Mouse (Mus musculus) left cerebral cortex, adult 18-20 months (tissue): ENCODE results near the gene Eif4e1b. TPM values are rescaled to one million over a fixed set of nuclear protein-coding genes. Genes with fewer than 3 reads are reported as not detected.

ENCODE experiments used
- DNase-seq, 2 experiments: peaks; one replicate each; pipeline ENCODE4 v3.0.0; 2021 to 2022; ENCODE audit warnings: low spot score in 2 of 2, mixed read lengths in 1 of 2
- total RNA-seq, 2 experiments: library from RNA; stranded (reverse); gene quantifications; 2 replicates each; pipeline ENCODE4 v1.2.3; 2021

Eif4e1b gene
- total RNA-seq, 2 experiments from 2014 or later, result not detected

DNA sequence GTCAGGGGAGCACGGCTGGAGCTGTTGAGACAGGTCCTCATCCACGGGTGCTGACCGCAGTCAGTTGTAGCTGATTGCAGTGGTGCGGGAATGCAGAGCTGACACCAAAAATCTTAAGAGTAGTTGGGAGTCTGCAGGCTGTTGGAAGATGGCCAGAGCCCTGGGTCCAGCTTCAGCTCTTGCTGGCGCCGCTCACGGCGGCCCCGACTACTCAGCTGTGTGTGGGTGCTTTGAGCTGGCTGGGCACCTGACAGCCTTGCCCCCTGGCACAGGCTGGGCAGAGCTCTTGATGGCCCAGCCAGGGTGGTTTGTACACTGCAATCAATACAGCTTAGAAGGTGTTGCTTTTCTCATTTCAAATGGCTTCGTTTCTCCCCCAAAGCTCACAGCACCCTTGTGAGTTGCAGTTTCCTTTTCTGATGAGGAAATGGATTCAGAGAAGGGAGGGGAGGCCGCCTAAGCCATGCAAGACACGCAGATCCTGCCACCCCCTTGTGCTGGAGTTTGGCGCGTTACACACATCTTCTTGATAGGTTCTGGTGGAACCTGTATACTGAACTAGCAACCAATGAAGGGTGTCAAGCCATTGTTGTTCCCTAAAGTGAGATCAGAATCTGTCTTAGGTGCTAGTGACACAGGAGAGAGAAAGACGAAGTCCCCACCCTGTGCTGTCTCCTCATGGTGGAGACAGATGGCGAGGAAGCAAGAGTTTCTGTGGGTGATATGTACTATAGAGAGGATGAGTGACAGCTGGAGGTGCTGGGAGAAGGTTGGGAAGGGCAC is 14.3 kb downstream of the Eif4e1b start:
- DNase-seq, result peak; percentile 53 to 68

DNA sequence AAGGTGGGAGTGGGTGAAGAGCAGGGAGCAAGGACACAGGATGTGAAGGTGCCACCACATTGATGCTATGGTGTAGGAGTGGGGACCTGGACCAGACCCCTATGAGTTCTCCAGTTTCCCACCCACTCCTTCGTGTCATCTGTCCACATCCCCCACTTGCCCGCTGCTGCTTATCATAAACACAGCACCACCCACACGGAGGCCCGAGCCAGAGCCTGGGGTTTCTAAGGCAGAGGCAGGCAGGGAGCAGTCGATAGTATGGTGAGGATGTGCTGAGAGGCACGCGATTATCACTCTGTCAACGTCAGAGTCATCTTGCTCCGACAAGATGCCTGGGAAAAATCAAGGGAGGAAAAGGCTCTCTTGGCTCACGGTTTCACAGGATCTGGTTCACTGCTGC is 14.9 kb downstream of the Eif4e1b start:
- peak; percentile 76 to 86 for DNase-seq

DNA sequence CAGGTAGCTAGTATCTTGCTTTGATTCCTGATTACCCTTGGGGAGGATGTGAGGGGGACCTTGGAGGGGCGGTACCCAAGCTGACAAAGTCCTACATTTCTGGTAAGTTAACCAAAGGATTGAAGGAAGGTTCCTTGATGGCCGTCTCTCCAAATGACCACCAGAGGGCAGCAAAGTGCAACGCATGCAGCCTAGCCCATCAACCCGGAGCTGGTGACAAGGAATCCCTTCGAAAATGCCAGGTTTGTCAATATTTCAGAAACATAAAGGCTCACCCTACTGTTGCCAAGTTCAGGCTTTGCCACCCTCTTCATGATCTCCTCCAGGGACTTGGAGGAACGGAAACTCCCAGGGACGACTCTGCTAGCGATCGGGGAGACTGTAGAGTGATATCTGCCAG is 15.9 kb downstream of the Eif4e1b start:
- peak; percentile 87 to 88 for DNase-seq

DNA sequence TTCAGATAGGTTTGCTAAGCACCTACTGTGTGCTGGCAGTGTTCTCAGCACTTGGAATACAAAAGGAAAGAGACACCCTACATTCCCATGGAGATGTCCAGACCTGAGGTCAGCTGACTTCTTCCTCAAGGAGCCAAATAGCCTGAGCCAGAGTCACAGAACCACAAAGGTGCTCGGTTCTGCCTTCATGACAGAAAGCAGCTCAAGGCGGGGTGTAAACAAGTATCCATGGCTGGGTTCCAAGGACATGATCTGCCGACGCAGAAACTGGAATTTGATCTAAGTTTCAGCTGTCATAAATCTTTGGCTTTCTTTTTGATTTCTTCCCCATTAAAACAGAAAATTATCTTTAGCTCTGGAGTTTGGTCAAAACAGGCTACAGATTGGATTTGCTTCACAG is 16.4 kb downstream of the Eif4e1b start:
- no peak for DNase-seq

DNA sequence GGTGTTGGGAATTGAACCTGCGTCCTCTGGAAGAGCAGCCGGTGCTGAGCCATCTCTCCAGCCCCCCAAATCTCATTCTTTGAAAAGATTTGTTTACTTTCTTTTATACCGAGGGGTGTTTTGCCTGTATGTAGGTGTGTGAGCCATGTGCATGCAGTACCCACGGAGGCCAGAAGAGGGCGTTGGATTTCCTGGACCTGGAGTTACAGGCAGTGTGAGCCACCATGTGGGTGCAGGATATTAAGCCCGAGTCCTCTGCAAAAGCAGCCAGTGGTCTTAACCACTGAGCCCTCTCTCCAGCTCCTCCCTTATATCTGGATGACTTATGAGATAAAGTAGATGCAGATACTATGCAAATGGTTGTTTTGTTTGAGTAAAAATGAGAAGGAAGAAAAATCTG is 19.2 kb downstream of the Eif4e1b start:
- DNase-seq, result no peak

DNA sequence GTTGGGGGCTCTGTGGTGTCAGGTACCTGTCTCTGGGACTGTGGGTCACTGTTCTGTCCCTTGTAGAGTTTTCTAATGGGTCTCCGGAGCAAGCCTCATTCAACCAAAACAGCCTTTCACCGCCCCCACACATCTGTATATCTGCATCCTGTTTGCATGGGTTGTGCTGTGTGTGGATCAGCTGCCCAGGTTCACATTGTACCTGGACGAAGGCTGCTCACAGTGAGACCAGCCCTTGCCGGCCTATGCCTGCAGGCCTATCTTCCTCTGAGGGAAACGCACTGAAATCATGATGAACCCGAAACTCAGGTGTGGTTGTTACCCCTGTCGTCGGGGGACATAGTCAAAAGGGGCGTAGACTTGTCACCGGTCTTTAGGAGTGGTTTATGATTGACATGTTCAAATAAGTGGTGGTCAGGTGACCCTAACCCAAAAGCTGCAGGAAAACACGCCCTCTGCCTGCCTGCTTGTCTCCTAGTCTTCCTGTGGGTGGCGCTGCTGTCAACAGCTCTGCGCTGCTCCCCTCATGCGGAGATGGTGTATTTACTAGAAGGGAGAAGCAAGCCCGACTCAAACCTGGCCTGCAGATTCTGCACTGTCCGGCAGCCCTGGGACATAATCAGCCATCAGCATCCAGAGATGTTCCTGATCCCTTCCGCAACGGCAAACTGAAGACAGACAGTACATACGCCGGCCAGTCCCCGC is 21.5 kb downstream of the Eif4e1b start:
- DNase-seq, result peak; percentile 52 to 64

DNA sequence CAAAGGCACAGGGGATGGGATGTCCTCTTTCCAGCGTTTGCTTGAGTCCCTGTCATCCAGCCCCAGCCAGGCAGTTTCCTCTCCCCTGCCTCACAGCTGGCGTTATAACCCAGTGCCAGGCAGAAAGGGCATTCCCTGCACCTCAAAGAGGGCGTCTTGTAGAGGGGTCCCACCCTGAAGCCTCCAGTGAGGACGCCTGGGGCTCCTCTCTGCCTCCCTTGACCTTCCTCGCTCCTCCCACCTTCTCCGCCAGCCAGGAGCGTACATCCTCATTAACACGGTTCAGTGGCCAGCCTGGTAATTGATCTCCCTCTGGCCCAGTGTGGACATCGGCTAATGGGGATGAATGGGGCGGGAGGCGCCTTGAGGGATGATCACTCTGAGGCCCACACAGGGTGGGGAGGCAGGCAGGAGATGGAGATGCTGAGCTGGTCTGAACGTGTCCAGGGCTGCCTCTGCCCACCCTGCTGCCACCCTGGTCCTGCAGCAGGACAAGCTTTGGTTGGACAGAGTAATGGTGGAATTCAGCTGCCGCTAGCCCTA is 22.7 kb downstream of the Eif4e1b start:
- DNase-seq, result no peak

DNA sequence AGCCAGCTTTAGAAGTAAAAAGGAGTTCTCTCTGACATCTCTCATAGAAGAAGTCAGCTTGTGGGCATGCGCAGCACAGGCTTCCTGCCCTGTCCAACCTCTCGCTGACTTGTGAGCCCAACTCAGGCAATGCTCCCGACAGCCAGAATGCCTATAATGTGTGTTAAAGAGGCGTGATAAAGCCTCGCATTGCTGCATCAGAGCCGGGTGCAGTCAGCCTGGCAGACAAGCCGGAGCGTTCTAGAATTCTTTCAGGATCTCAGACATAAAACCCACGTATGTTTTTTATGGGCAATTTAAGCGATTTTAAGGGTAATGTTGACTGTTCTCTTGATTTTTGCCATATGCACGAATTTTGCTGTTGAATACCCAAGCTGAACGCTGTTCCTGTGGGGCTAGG is 24.3 kb downstream of the Eif4e1b start:
- no peak for DNase-seq

DNA sequence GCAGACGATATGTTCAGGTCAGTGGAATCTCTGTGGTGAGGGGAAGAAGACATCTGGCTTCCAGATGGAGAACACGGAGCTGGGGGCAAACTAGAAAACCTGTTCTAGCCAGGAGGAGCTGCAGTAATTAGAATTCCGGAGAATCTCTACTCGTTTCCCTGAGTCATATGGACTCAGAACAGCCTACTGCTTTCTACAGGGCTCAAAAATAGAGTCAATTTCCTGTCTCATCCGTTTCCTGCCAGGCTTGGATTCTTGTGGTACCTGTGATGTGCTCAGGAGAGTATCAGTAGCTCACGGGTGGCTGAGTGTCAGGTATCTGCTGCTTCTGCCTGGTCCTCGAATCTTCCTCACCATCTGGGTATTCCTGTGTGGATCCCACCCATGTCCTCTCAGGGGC is 27.7 kb downstream of the Eif4e1b start:
- no peak for DNase-seq

DNA sequence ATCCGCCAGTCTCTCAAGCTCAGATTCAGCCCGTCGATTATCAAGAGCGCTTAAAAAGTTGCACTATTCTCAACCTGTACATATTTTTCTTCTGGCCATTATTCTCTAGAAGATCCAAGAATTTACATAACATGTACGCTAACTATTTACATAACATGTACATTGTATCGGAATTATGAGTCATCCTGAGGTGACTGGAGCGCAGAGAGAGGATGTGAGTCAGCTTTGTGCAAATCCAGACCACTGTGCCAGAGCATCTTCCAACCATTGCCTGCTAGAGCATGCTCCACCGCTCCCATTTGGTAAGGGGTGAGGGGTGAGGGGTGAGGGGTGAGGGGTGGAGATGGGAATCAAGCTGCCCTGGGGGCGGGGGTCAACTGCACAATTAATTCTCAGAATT is 29.6 kb downstream of the Eif4e1b start:
- no peak for DNase-seq

DNA sequence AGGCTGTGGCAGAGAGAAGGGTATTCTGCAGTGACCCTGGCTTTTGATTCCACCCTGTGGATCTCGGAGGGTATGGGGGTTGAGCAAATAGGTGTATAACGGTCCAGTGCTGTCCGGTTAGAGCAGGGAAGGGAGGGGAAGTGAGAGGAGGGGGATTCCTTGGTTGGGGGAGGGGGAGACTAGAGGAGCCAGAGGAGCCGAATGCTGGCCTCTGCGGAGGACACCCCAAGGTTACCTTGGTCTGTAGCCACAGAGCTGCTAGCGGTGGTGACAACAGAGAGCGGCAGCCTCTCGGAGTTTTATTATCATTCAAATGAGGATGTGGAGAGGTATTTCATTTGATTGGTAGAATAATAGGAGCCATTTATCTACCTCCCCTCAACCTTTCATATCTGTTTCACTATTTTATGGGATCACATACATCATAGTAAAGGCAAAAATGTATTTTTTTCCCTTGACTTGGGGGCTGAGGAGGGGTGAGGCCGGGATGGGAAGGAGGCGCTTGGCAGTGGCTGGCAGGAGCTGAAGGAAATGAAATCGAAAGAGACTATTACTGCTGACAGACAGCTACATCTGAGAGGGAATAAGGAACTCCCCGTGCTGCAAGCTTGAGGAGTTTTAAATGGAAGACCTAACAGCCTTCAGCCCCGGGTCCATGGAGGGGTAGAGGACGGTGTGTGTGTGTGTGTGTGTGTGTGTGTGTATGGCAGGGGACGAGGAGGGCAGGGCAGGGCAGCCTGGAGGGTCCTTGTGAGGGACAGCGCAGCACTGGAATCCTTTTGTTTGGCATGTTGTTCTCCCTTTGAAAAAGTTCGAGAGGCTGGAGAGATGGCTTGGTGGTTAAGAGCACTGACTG is 34.8 kb downstream of the Eif4e1b start:
- DNase-seq, result no peak

DNA sequence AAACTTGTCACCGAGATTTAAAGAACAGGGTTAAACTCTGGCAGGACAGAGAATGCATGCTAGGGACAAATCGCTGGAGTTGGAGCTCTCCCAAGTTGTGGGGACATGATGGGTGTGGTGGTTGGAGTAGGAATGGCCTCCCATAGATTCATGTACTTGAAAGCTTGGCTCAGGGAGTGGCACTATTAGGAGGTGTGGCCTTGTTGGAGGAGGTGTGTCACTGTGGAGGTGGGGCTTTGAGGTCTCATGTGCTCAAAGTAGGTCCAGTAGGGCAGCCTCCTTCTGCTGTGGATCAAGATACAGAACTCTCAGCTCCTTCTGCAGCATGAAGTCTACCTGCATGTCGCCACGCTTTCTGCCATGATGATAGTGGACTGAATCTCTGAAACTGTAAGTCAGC is 37.3 kb downstream of the Eif4e1b start:
- no peak for DNase-seq

DNA sequence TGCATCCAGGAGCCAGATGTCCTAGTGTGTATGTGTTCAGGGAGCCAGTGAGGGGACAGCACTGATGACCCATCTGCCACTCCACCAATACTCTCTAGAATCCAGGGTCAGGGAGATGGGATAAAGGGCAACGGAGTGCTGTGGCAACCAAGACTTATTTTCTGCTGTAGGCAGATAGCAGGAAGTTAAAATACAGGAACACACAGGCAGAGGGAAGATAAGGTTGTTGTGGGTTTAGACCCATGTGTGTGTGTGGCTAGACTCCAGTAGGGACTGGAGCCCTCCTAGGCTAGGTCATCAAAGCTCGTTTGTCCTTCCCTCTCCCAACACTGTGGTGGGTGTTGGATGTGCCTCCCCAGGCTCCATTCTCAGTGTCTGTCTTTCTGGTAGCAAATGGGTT is 38.1 kb downstream of the Eif4e1b start:
- no peak for DNase-seq

DNA sequence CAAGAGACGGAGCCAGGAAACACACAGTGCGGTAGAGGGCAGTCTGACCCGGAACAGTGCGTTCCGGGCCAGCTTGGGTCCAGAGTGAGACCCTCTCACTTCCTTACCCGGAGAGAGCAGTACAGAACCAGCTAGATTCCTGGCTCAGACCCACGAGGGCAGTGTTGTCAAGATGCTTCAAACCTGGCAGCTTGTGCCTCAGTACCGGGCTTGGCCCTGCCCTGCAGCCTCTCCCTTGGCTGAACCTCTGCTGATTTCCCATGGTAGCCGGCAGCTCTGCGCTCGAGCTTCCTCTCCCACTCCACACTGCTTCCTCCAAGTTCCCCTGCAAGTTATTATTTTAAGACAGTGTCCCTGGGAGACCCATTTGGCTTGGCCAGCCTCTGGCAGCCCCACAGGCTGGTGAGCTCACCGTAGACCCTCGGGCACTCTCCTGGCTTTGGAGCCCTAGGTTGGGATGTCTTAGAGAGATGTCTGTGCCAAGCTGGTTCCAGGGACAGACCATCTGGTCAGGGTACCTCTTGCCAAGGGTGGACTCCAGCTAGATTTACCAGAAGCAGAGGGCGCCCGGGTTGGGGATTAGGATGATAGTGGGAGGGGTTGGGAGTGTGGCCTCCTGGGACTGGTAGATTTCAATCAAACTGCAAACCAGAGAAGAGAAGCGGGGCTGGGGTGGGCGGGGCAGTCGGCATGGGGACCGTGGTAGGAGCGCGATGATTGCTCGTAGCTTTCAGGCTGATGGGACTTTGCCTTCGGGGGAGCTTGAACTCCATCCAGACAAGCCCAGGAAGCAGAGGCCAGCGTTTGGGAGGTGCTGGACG is 40.5 kb downstream of the Eif4e1b start:
- no peak for DNase-seq

DNA sequence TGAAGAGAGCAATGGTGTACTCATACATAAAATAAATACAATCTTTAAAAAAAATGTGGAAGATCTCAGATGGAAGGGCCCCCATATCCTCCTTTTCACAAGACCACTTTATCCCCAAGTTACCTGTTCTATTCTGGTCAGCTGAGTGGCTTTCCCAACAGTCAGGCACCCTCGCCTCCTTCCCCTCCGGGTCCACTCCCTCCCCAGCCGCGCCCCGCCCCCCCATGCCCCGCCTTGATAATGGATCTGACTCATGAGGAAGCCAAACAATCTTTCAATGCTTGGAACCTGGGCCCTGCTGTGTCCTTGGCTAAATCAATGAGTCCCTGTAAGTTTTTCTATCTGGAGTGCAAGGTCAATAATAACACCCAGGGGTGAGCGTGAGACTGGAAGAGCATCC is 44.2 kb downstream of the Eif4e1b start:
- DNase-seq, result no peak

DNA sequence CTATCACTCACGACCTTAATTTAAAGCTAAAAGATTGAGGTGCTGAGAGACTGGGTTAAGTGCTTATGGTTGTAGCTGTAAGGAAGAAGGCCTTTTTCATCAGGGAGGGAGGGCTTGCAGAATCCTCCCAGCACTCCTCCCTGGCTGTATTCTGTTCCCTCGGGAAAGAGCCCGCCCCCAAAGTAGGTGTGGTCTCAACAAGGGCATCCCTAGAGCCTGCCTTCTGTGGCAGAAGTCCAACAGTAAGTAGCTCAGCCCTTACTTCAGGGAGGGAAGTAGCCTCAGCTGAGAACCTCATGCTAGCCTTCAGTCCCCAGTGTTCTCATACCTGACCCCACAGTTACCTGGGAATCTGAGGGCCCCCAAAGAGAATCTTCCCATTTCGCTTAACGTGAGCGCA is 44.7 kb downstream of the Eif4e1b start:
- DNase-seq, result no peak

DNA sequence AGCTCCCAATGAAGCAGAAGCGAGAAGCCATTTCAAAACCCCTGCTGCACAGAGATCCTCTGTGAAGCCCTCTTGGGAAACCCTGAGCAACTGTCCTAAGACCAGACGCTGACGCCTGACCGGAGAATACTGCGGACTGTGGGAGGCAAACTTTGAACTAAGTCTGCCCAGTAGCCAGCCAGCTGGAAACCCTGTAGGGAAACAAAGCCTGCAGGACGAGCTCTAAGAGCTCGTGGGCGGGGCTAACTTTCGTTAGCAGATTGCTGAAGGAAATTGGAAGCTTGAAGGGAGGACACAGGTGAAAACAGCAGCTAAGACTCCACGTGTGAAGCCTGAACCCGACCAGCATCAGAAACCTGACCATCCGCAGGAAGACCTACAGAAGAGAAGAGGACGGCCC is 45.7 kb downstream of the Eif4e1b start:
- no peak for DNase-seq

DNA sequence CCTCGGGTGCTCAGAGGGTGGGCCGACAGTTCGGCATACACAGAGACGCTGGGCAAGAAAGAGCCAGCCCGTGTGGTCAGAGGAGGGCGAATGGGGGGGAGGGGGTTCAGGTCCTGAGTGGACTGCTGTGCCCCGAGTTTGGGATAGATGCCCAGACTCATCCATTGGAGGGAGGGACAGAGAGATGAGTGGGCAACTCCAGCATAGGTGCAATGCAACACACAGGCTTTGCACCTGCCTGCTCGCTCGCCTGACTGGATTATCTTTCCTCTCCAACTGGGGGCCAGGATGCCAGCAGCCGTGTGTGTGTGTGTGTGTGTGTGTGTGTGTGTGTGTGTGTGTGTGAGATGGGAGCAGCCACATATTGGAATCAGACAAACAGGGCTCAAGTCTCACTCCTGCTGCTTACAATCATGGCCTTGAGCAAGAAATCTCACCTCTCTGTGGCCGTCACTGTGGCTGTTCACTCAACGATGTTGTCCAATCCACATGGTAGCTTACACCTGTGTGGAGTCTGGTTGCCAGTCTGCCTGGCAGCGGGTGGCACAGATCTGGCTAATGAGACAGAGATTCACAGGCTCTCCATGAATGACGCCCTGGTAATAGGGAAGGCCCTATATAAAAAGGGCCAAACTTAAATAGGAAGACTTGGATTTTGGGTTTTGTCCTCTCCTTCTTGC is 52.7 kb downstream of the Eif4e1b start:
- no peak for DNase-seq

DNA sequence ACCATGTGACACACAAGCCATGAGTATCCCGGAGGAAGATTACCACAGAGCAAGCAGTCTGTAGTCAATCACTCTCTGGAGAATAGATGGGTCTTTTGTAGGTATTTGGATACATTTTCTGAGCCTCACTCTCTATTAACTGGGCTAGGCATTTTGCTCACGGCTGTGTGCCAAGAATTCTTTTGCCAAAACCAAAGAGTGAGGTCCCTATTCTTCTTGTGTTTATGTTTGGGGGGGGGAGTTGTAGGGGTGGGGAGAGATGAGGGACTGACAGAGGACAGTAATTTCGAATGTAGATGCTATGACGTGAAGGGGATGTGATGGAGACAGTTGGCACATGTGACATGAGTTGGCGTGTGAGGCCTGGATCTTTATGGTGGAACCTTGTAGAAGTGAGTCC is 53.3 kb downstream of the Eif4e1b start:
- no peak for DNase-seq

DNA sequence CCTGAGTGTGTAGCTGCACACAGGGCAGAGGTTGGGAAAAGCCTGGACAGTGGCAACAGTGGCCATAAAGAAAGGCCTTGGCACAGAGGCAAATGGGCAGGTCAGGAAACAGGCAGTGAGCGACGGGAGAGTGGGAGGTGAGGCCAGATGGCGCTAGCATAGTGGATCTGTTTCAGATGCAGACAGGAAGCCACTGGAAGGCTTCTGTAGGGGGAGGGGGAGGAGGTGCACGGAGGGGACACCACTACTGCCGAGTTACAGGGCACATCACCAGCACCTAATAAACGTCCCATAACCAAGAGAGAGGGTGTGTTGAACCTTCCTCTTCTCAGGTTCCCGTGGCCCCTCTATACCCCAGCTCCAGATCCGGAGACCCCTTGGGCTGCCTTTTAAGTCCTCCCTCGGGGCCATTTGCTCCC is 53.7 kb downstream of the Eif4e1b start:
- DNase-seq, result peak; percentile 57 to 65
